Mouse (Mus musculus): Measurements from ENCODE around the gene Chrnb2. TPM values are rescaled to one million over a fixed set of nuclear protein-coding genes. Genes with fewer than 3 reads are reported as not detected.

The Chrnb2 gene
- polyA plus RNA-seq, 1 experiment, result 0.21 TPM

DNA sequence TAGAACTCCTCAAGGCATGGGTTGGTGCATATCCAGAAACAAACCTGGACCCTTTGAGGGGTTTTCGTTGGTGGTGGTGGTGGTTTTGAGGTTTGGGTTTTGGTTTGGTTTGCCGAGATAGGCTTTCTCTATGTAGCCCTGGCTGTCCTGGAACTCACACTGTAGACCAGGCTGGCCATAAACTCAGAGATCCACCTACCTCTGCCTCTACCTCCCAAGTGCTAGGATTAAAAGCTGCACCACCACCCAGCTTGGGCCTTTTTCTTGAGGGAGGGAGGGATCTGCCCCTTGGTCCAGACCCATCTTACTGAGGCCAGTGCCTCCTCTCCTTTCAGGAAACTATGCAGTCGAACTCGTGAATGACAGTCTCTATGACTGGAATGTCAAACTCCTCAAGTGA is 15.7 kb upstream of the Chrnb2 start:
- Histone ChIP-seq H3ac (ENCODE audit: control insufficient read depth, insufficient read length, low read depth) (no peak overlapping the region), H3K27me3 (ENCODE audit: control insufficient read depth, insufficient read depth, insufficient read length) (no peaks in the 10 kb centered on the region), H3K36me3 (ENCODE audit: control insufficient read depth, insufficient read depth) (peaks cover 79% of the 10 kb centered on the region), H3K4me3 (ENCODE audit: insufficient read depth, poor library complexity, severe bottlenecking) (no peak overlapping the region), H3K79me3 (ENCODE audit: low read depth) (peaks cover 8% of the 10 kb centered on the region), H3K79me2 (ENCODE audit: control insufficient read depth, insufficient read depth) (peaks cover 15% of the 10 kb centered on the region)
- TF ChIP-seq USF1 (IDR thresholded peaks at IDR 0.05; ENCODE audit: low read depth) (no peak), FOSL1 (IDR thresholded peaks at IDR 0.05; ENCODE audit: insufficient read depth, low read length, poor library complexity, severe bottlenecking) (no peak), MYOG (IDR thresholded peaks at IDR 0.05; ENCODE audit: control insufficient read depth, extremely low read depth, insufficient read length) (no peak), CTCF (IDR thresholded peaks at IDR 0.05; ENCODE audit: control insufficient read depth, insufficient read depth, insufficient read length) (no peak), MAX (IDR thresholded peaks at IDR 0.05) (no peak), MYOD1 (IDR thresholded peaks at IDR 0.05; ENCODE audit: control insufficient read depth, insufficient read length, low read depth) (no peak), CEBPB (IDR thresholded peaks at IDR 0.05; ENCODE audit: low read depth) (no peak)

DNA sequence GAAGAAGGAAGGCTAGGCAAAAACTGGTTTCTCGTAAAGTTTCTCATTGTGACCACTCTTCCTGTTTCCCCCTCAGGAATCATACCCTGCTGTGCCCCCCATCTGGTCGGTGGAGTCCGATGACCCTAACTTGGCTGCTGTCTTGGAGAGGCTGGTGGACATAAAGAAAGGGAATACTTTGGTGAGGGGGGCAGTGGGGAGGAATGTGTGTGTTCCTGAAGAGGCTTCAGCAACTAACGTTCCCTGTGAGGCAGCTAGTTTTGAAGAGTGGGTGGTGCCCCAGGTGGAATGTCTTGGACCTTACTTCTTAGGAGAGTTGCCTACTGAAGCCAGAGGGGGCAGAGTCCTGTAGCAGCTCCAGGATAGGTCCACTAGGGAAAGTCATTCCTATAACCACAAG is 11.6 kb upstream of the Chrnb2 start:
- H3K4me3 ChIP-seq (ENCODE audit: insufficient read depth, poor library complexity, severe bottlenecking), result no peak overlapping the region
- peaks cover 55% of the 10 kb centered on the region for H3K36me3 ChIP-seq (ENCODE audit: control insufficient read depth, insufficient read depth)
- no peaks in the 10 kb centered on the region for H3K27me3 ChIP-seq (ENCODE audit: control insufficient read depth, insufficient read depth, insufficient read length)
- H3K79me2 ChIP-seq (ENCODE audit: control insufficient read depth, insufficient read depth), result peaks cover 31% of the 10 kb centered on the region
- H3ac ChIP-seq (ENCODE audit: control insufficient read depth, insufficient read length, low read depth), result no peak overlapping the region
- TF ChIP-seq CTCF (IDR thresholded peaks at IDR 0.05; ENCODE audit: control insufficient read depth, insufficient read depth, insufficient read length) (no peak), MYOG (IDR thresholded peaks at IDR 0.05; ENCODE audit: control insufficient read depth, extremely low read depth, insufficient read length) (no peak), USF1 (IDR thresholded peaks at IDR 0.05; ENCODE audit: low read depth) (no peak), FOSL1 (IDR thresholded peaks at IDR 0.05; ENCODE audit: insufficient read depth, low read length, poor library complexity, severe bottlenecking) (no peak), MYOD1 (IDR thresholded peaks at IDR 0.05; ENCODE audit: control insufficient read depth, insufficient read length, low read depth) (no peak), MAX (IDR thresholded peaks at IDR 0.05) (no peak)
- H3K79me3 ChIP-seq (ENCODE audit: low read depth), result peaks cover 20% of the 10 kb centered on the region

DNA sequence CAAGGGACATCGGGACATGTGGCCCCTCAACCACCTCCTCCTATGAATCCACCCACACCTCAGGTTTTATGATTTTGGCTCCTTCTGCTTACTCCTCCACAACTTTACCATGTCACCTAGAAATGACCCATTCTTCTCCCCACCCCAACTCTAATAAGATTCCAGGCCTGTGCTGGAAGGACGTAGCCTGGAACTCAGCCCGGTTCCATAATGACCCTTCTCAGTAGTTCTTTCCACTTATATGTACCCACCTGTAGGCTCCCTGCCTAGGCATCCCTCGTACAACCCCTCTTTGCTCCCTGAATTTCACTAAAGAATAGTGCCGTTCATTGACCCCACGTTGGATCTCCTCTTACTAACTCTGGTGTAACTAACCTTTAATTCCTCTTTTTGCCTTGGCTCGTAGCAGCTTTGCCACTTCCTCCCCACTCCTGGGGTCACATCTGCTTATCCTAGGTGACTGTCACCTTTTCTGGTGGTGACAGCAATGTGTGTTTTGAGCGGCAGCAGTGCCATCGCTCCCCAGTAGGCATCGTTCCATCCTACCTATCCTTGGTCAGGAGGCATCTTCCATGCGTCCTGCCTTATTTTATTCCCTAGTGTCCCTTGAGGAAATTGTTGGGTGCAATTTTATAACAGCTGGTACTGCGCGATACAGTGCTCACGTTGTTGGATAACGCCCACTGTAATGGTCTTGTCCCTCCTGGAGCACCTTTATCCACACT is 10.0 kb upstream of the Chrnb2 start:
- Histone ChIP-seq H3ac (ENCODE audit: control insufficient read depth, insufficient read length, low read depth) (peak overlapping the region; percentile 91), H3K27me3 (ENCODE audit: control insufficient read depth, insufficient read depth, insufficient read length) (no peaks in the 10 kb centered on the region), H3K4me3 (ENCODE audit: insufficient read depth, poor library complexity, severe bottlenecking) (peak overlapping the region; percentile 86), H3K79me2 (ENCODE audit: control insufficient read depth, insufficient read depth) (peaks cover 31% of the 10 kb centered on the region), H3K79me3 (ENCODE audit: low read depth) (peaks cover 20% of the 10 kb centered on the region), H3K36me3 (ENCODE audit: control insufficient read depth, insufficient read depth) (peaks cover 39% of the 10 kb centered on the region)
- TF ChIP-seq FOSL1 (IDR thresholded peaks at IDR 0.05; ENCODE audit: insufficient read depth, low read length, poor library complexity, severe bottlenecking) (no peak), CEBPB (IDR thresholded peaks at IDR 0.05; ENCODE audit: low read depth) (no peak), USF1 (IDR thresholded peaks at IDR 0.05; ENCODE audit: low read depth) (no peak), MYOD1 (IDR thresholded peaks at IDR 0.05; ENCODE audit: control insufficient read depth, insufficient read length, low read depth) (no peak), MYOG (IDR thresholded peaks at IDR 0.05; ENCODE audit: control insufficient read depth, extremely low read depth, insufficient read length) (no peak), CTCF (IDR thresholded peaks at IDR 0.05; ENCODE audit: control insufficient read depth, insufficient read depth, insufficient read length) (no peak), MAX (IDR thresholded peaks at IDR 0.05) (no peak)

DNA sequence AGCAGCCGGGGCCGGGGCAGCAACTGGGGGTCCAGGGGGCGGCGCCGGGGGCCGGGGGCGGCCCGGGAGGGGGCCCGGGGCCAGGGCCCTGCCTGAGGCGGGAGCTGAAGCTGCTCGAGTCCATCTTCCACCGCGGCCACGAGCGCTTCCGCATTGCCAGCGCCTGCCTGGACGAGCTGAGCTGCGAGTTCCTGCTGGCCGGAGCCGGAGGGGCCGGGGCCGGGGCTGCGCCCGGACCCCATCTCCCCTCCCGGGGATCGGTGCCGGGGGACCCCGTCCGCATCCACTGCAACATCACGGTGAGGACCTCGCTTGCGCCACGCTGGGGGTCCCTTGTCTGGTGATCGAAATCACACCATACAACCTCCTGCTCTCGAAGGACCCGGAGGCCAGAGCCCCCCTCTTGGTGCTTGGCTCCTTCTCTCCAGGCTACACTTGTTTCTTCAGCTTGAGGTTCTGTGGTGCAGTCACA is 9.3 kb upstream of the Chrnb2 start:
- TF ChIP-seq FOSL1 (IDR thresholded peaks at IDR 0.05; ENCODE audit: insufficient read depth, low read length, poor library complexity, severe bottlenecking) (no peak), CTCF (IDR thresholded peaks at IDR 0.05; ENCODE audit: control insufficient read depth, insufficient read depth, insufficient read length) (no peak), USF1 (IDR thresholded peaks at IDR 0.05; ENCODE audit: low read depth) (no peak), CEBPB (IDR thresholded peaks at IDR 0.05; ENCODE audit: low read depth) (no peak), MYOG (IDR thresholded peaks at IDR 0.05; ENCODE audit: control insufficient read depth, extremely low read depth, insufficient read length) (no peak)
- H3ac ChIP-seq (ENCODE audit: control insufficient read depth, insufficient read length, low read depth), result peak overlapping the region; percentile 91
- H3K79me2 ChIP-seq (ENCODE audit: control insufficient read depth, insufficient read depth), result peaks cover 31% of the 10 kb centered on the region
- H3K79me3 ChIP-seq (ENCODE audit: low read depth), result peaks cover 20% of the 10 kb centered on the region
- no peaks in the 10 kb centered on the region for H3K27me3 ChIP-seq (ENCODE audit: control insufficient read depth, insufficient read depth, insufficient read length)
- H3K36me3 ChIP-seq (ENCODE audit: control insufficient read depth, insufficient read depth), result peaks cover 33% of the 10 kb centered on the region
- H3K4me3 ChIP-seq (ENCODE audit: insufficient read depth, poor library complexity, severe bottlenecking), result peak overlapping the region; percentile 86

DNA sequence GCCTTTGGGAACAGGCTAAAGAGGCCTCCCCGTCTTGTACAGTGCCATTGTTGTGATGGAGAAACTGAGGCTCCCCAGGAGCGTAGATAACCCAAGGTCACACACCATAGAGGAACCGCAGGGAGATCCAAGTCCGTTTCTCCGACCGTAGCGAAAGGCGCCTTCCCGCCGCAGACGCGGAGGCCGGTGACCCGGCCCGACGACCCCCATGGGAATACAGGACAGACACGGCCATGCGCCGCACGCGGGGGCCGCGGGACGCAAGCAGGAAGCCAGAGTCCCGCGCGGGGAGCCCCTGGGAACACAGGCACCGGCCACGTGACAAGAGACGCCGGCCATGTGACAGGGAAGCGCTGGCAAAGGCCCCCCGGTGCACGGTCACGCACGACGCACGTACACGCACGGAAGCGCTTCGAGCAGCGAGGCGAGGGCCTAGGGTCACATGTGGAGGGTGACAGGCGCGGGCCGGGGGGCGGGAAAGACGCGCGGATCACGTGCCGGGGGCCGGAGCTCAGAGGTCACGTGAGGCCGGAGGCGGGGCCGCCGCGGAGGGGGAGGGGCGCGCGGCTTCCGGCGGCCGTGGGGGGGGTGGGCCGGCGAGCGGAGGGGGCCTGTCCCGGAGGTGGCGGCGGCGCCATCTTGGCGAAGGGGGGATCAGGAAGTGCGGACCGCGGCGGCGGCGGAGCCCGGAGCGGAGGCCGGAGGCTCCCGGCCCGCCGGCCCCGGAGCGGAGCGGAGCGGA is 8.7 kb upstream of the Chrnb2 start, which contains the start of gene Ube2q1:
Gene Ube2q1, plus strand, starts transcription at position 649 of the 742 bp plus-strand sequence.
- Histone ChIP-seq H3K4me3 (ENCODE audit: insufficient read depth, poor library complexity, severe bottlenecking) (peak within 1 kb of the TSS; percentile 86), H3K27me3 (ENCODE audit: control insufficient read depth, insufficient read depth, insufficient read length) (no peaks in the 10 kb centered on the region), H3K79me3 (ENCODE audit: low read depth) (peaks cover 20% of the 10 kb centered on the region), H3K79me2 (ENCODE audit: control insufficient read depth, insufficient read depth) (peaks cover 31% of the 10 kb centered on the region), H3K36me3 (ENCODE audit: control insufficient read depth, insufficient read depth) (peaks cover 26% of the 10 kb centered on the region), H3ac (ENCODE audit: control insufficient read depth, insufficient read length, low read depth) (peak within 1 kb of the TSS; percentile 91)
- TF ChIP-seq USF1 (IDR thresholded peaks at IDR 0.05; ENCODE audit: low read depth), result peak; percentile 92
- TF ChIP-seq MAX (IDR thresholded peaks at IDR 0.05), result peak; percentile 99
- no peak for TF ChIP-seq MYOG (IDR thresholded peaks at IDR 0.05; ENCODE audit: control insufficient read depth, extremely low read depth, insufficient read length)
